Mouse (Mus musculus) cerebellum, postnatal 14 days (tissue): ENCODE measurements at regions not wholly inside any gene's neighbourhood (a gene's known extent, or its start where the extent isn't known, plus 50 kb on each side); places are given as distances from the start of the nearest gene placed in this dataset.

ENCODE experiments used
- DNase-seq, 2 experiments: peaks; one replicate each; pipeline ENCODE4 v3.0.0; 2021; ENCODE audit warnings: mixed read lengths in 2 of 2

- DNase-seq: no peak
Observed at GRCm38 (mm10) chr15:36666566-36666965, 341.0 kb downstream of the Zfp706 start.

DNA sequence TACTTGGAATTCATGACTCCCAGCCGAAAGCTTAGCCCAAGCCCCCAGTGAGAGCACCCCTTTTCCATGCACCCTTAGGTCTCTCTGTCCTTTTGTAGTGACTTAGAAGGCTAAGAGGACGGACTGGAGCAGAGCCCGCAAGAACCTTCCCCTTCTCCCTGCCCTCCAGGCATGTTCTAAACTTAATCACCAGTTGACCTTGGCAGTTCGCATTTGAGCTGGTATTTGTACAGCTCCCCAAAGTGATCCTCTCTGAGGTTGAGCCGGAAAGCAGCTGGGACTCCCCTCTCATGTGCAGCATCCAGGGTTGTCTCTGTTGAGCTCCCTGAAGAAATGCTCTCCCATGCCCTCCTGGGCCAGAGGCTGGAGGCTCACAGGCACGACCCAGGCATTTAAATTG lies 343.2 kb downstream of the Zfp706 start:
- no peak for DNase-seq

DNA sequence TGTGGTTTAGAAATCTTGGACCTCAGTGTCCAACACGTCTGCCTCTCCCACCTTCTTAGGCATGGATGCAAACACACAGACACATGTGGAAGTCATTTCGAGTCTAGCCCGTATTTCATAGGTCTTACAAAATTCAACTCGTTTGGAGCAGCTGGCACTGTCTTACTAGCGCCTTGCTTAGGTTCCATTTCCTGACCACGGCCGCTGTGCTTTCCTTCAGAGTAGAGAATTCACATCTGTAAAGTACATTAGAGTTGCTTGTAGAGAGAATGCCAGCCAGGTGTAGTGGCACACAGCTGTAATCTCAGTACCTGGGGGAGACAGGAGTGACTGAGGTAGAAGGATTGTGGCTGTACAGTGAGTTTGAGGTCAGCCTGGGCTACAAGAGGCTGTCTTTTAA lies 346.6 kb downstream of the Zfp706 start:
- no peak for DNase-seq
